Mouse (Mus musculus) forebrain, embryonic 16.5 days (tissue): ENCODE measurements around the gene Uspl1. TPM values are rescaled to one million over a fixed set of nuclear protein-coding genes. Genes with fewer than 3 reads are reported as not detected.

ENCODE experiments used
- ATAC-seq: fragments of 200-750 bp; cut with Nextera tagmentation; 2 replicates; pipeline ENCODE4 v1.8.0; 2017; ENCODE audit warnings: mild to moderate bottlenecking, moderate library complexity
- H3K27ac ChIP-seq: fragments of 300-500 bp; sonication (generic); 2 replicates; pipeline ENCODE4 v1.5.1; 2014; ENCODE audit warnings: low read length, control low read depth
- H3K27me3 ChIP-seq: fragments of 300-500 bp; sonication (generic); replicated peaks from 2 replicates; pipeline ENCODE4 v1.6.1; 2014; ENCODE audit warnings: low read length; ENCODE audit not compliant: control insufficient read depth, insufficient read depth
- H3K36me3 ChIP-seq: fragments of 300-500 bp; sonication (generic); 2 replicates; pipeline ENCODE4 v1.6.1; 2014; ENCODE audit not compliant: control insufficient read depth, insufficient read depth
- H3K4me1 ChIP-seq: fragments of 300-500 bp; sonication (generic); replicated peaks from 2 replicates; pipeline ENCODE4 v1.6.1; 2014; ENCODE audit warnings: low read length; ENCODE audit not compliant: control insufficient read depth, insufficient read depth
- H3K4me2 ChIP-seq: fragments of 300-500 bp; sonication (generic); 2 replicates; pipeline ENCODE4 v1.6.1; 2014; ENCODE audit warnings: mild to moderate bottlenecking, low read length, control low read depth
- H3K4me3 ChIP-seq: fragments of 300-500 bp; sonication (generic); replicated peaks from 2 replicates; pipeline ENCODE4 v1.5.1; 2014; ENCODE audit warnings: mild to moderate bottlenecking, low read length, control low read depth
- H3K9ac ChIP-seq: fragments of 300-500 bp; sonication (generic); replicated peaks from 2 replicates; pipeline ENCODE4 v1.6.1; 2014; ENCODE audit warnings: low read depth, low read length, control low read depth
- H3K9me3 ChIP-seq: fragments of 300-500 bp; sonication (generic); 2 replicates; pipeline ENCODE4 v1.6.1; 2016; ENCODE audit warnings: low read length; ENCODE audit not compliant: control insufficient read depth
- WGBS: fragments of 180-500 bp; shearing (Covaris S2); extraction: QIAGEN DNeasy Blood & Tissue Kit; methylation state at CpG from one replicate; pipeline ENCODE4 v1.1.7; 2014; 5-methylcytosine and 5-hydroxymethylcytosine counted together
- polyA plus RNA-seq: library from polyadenylated mRNA; unstranded; fragments of >200 nt; fragmentation: Nextera tagmentation; extraction: Ambion mirVana; gene quantifications from 2 replicates; pipeline ENCODE4 v1.2.1, GENCODE M21; 2015

Uspl1 gene
- polyA plus RNA-seq, 1 experiment from 2014 or later, result 56.0 TPM

- Histone ChIP-seq H3K9me3 (no peaks in the 10 kb centered on the region), H3K4me2 (no peak overlapping the region), H3K36me3 (no peaks in the 10 kb centered on the region), H3K4me3 (no peak overlapping the region), H3K9ac (no peak overlapping the region), H3K27me3 (no peaks in the 10 kb centered on the region), H3K27ac (no peak overlapping the region), H3K4me1 (no peaks in the 10 kb centered on the region)
- no peak for ATAC-seq
- 86% methylated on average over 3 of the region's 3 CpGs for WGBS
Measured at GRCm38 (mm10) chr5:149179826-149180225, 4.3 kb upstream of the Uspl1 start.

GRCm38 (mm10) chr5:149182186-149182870 is 1.8 kb upstream of the Uspl1 start:
- 75% methylated on average over 5 of the region's 5 CpGs for WGBS
- Histone ChIP-seq H3K27ac (no peak overlapping the region), H3K4me3 (no peak overlapping the region), H3K9ac (no peak overlapping the region), H3K27me3 (no peaks in the 10 kb centered on the region), H3K4me1 (peaks cover 17% of the 10 kb centered on the region), H3K4me2 (no peak overlapping the region), H3K36me3 (no peaks in the 10 kb centered on the region), H3K9me3 (no peaks in the 10 kb centered on the region)
- ATAC-seq, result no peak

- H3K27ac ChIP-seq, result no peak overlapping the region
- peak overlapping the region; percentile 87; the same call in 1 of the 2 replicates for H3K9ac ChIP-seq
- H3K36me3 ChIP-seq, result 0 out of 2 replicates have a peak, but pooled peaks cover under 1% of the 10 kb centered on the region
- 47% methylated on average over 1 of the region's 1 CpGs for WGBS
- no peaks in the 10 kb centered on the region for H3K9me3 ChIP-seq
- peak overlapping the region; percentile 67; the same call in 1 of the 2 replicates for H3K4me2 ChIP-seq
- H3K4me3 ChIP-seq, result peak overlapping the region; percentile 64
- no peaks in the 10 kb centered on the region for H3K27me3 ChIP-seq
- peaks cover 17% of the 10 kb centered on the region for H3K4me1 ChIP-seq
- no peak for ATAC-seq
Measured at GRCm38 (mm10) chr5:149183122-149183521, 1.0 kb upstream of the Uspl1 start.

GRCm38 (mm10) chr5:149183721-149184103 is 438 bp upstream of the Uspl1 start:
- no peak; the same call in 1 of the 2 replicates for ATAC-seq
- Histone ChIP-seq H3K4me2 (peak overlapping the region; percentile 67), H3K4me1 (peaks cover 17% of the 10 kb centered on the region), H3K27me3 (no peaks in the 10 kb centered on the region), H3K9ac (peak overlapping the region; percentile 87), H3K9me3 (no peaks in the 10 kb centered on the region), H3K27ac (peak overlapping the region; percentile 97), H3K4me3 (peak overlapping the region; percentile 64), H3K36me3 (0 out of 2 replicates have a peak, but pooled peaks cover 2% of the 10 kb centered on the region)
- WGBS, result under 1% methylated on average over 13 of the region's 13 CpGs

GRCm38 (mm10) chr5:149184844-149185186 is 665 bp downstream of the Uspl1 start:
- Histone ChIP-seq H3K4me2 (peak overlapping the region; percentile 81), H3K9me3 (no peaks in the 10 kb centered on the region), H3K4me3 (peak overlapping the region; percentile 64), H3K4me1 (peaks cover 17% of the 10 kb centered on the region), H3K27ac (peak overlapping the region; percentile 71), H3K9ac (peak overlapping the region; percentile 64), H3K36me3 (peaks cover 4% of the 10 kb centered on the region; the same call in 1 of the 2 replicates), H3K27me3 (no peaks in the 10 kb centered on the region)
- 0% methylated on average over 20 of the region's 20 CpGs for WGBS
- no peak for ATAC-seq

GRCm38 (mm10) chr5:149185806-149186205 is 1.7 kb downstream of the Uspl1 start:
- no peak overlapping the region for H3K9ac ChIP-seq
- peaks cover 17% of the 10 kb centered on the region for H3K4me1 ChIP-seq
- no peak for ATAC-seq
- no peak overlapping the region for H3K27ac ChIP-seq
- peak overlapping the region; percentile 81 for H3K4me2 ChIP-seq
- no peaks in the 10 kb centered on the region for H3K27me3 ChIP-seq
- no peaks in the 10 kb centered on the region for H3K9me3 ChIP-seq
- peak overlapping the region; percentile 64 for H3K4me3 ChIP-seq
- peaks cover 4% of the 10 kb centered on the region for H3K36me3 ChIP-seq
- 77% methylated on average over 3 of the region's 3 CpGs for WGBS

- ATAC-seq, result no peak
Measured at GRCm38 (mm10) chr5:149190160-149190559, 6.0 kb downstream of the Uspl1 start.

GRCm38 (mm10) chr5:149196611-149197010 is 12.5 kb downstream of the Uspl1 start:
- Histone ChIP-seq H3K9ac (no peak overlapping the region), H3K9me3 (no peaks in the 10 kb centered on the region), H3K27me3 (no peaks in the 10 kb centered on the region), H3K4me2 (no peak overlapping the region), H3K4me1 (peaks cover 17% of the 10 kb centered on the region), H3K27ac (no peak overlapping the region), H3K36me3 (peaks cover 21% of the 10 kb centered on the region), H3K4me3 (no peak overlapping the region)
- WGBS, result 0% methylated on average over 1 of the region's 1 CpGs
- ATAC-seq, result no peak

More at GRCm38 (mm10) chr5:149190160-149190559, 6.0 kb downstream of the Uspl1 start:
- Histone ChIP-seq H3K4me2 (no peak overlapping the region), H3K9ac (no peak overlapping the region), H3K4me1 (peaks cover 16% of the 10 kb centered on the region), H3K27ac (no peak overlapping the region), H3K36me3 (peaks cover 21% of the 10 kb centered on the region), H3K27me3 (no peaks in the 10 kb centered on the region), H3K4me3 (no peak overlapping the region), H3K9me3 (no peaks in the 10 kb centered on the region)
- WGBS, result 100% methylated on average over 1 of the region's 1 CpGs

- Histone ChIP-seq H3K4me2 (no peak overlapping the region), H3K4me3 (no peak overlapping the region), H3K9me3 (no peaks in the 10 kb centered on the region), H3K27me3 (no peaks in the 10 kb centered on the region), H3K36me3 (peaks cover 28% of the 10 kb centered on the region), H3K4me1 (peaks cover 17% of the 10 kb centered on the region), H3K9ac (no peak overlapping the region), H3K27ac (no peak overlapping the region)
- ATAC-seq, result no peak
- 96% methylated on average over 1 of the region's 1 CpGs for WGBS
Measured at GRCm38 (mm10) chr5:149198782-149199181, 14.6 kb downstream of the Uspl1 start.
